Mouse (Mus musculus) heart, adult 18-20 months (tissue): Measurements from ENCODE around the gene Olfr272. TPM values are rescaled to one million over a fixed set of nuclear protein-coding genes. Genes with fewer than 3 reads are reported as not detected.
A peak's percentile ranks its signal among the peaks of the same experiment; 100 is the strongest.

Experiments
- DNase-seq, 2 experiments: peaks; one replicate each; pipeline ENCODE4 v3.0.0; 2021 to 2022; ENCODE audit warnings: mixed read lengths in 1 of 2
- long read RNA-seq, 2 experiments: library from polyadenylated mRNA; stranded (forward); transcript quantifications; one replicate each; pipeline ENCODE4 v2.0.0; 2021
- total RNA-seq, 2 experiments: library from RNA; stranded (reverse); gene quantifications; 2 replicates each; pipeline ENCODE4 v1.2.3; 2021

The Olfr272 gene
- not detected for total RNA-seq
- long read RNA-seq, experiment 1: 0 reads
- long read RNA-seq, experiment 2: 0 reads

- DNase-seq: no peak
These were observed at the start of gene Olfr272 for GRCm38 (mm10) chr4:52919078-52919477. Olfr272 (minus strand) TSS chr4:52919178.

GRCm38 (mm10) chr4:52964247-52964646 lies 45.3 kb upstream of the Olfr272 start, which contains the start of gene Olfr270:
Olfr270 (plus strand) TSS chr4:52964547.
- no peak for DNase-seq

GRCm38 (mm10) chr4:52958693-52959092 lies 39.7 kb upstream of the Olfr272 start:
- DNase-seq: peak in 1 of 2 experiments; percentile 2

GRCm38 (mm10) chr4:52949005-52949404 lies 30.0 kb upstream of the Olfr272 start:
- no peak for DNase-seq

- no peak for DNase-seq
These were observed 27.7 kb upstream of the Olfr272 start for GRCm38 (mm10) chr4:52946665-52947064.

- DNase-seq: no peak
These were observed 11.5 kb upstream of the Olfr272 start for GRCm38 (mm10) chr4:52930480-52930879.

GRCm38 (mm10) chr4:52917311-52917688 lies 1.7 kb downstream of the Olfr272 start:
- DNase-seq: no peak

GRCm38 (mm10) chr4:52916659-52917310 lies 2.2 kb downstream of the Olfr272 start:
- DNase-seq: no peak

GRCm38 (mm10) chr4:52912409-52912808 lies 6.6 kb downstream of the Olfr272 start:
- no peak for DNase-seq

- no peak for DNase-seq
These were observed 9.4 kb downstream of the Olfr272 start for GRCm38 (mm10) chr4:52909542-52909941.

- no peak for DNase-seq
These were observed 54.8 kb downstream of the Olfr272 start for GRCm38 (mm10) chr4:52864156-52864555.

Other genes starting within 250 kb of the Olfr272 start
- not detected for gene Olfr275, start 104.6 kb downstream of the Olfr272 start, total RNA-seq
- gene Olfr273, start 59.9 kb downstream of the Olfr272 start, total RNA-seq: not detected
- not detected for gene Olfr270, start 45.4 kb upstream of the Olfr272 start, total RNA-seq
- not detected for gene Nipsnap3a, start 70.1 kb upstream of the Olfr272 start, total RNA-seq
- 1 to 10 TPM; 7.6 to 7.7 TPM for gene Nipsnap3b, start 92.7 kb upstream of the Olfr272 start, total RNA-seq
- gene Abca1, start 240.7 kb upstream of the Olfr272 start, total RNA-seq: 10 to 100 TPM; 15.8 to 17.9 TPM